Mouse (Mus musculus) MEL (cell line): ENCODE results near the gene 9930111J21Rik2. TPM values are rescaled to one million over a fixed set of nuclear protein-coding genes. Genes with fewer than 3 reads are reported as not detected.
A peak's percentile ranks its signal among the peaks of the same experiment; 100 is the strongest.

Experiments
- DNase-seq: peaks from one replicate; pipeline ENCODE4 v3.0.0; 2011; ENCODE audit warnings: low read depth, low spot score
- H3K27ac ChIP-seq: 2 replicates; pipeline ENCODE4 v1.5.1; 2012; ENCODE audit warnings: low read depth, mild to moderate bottlenecking, control low read depth, low read length, moderate library complexity; ENCODE audit not compliant: control insufficient read depth
- H3K27me3 ChIP-seq, 2 experiments: fragments of 150-350 bp in 1 of 2; sonication (generic) in 1 of 2; 2 replicates each; pipeline ENCODE4 v1.6.1; 2012; ENCODE audit warnings: low read length in 2 of 2, mild to moderate bottlenecking in 2 of 2, improper control_type of control experiment in 1 of 2, moderate library complexity in 1 of 2; ENCODE audit not compliant: insufficient read depth in 2 of 2, control insufficient read depth in 1 of 2
- H3K36me3 ChIP-seq, 2 experiments: 2 replicates each; pipeline ENCODE4 v1.6.1; 2012 to 2014; ENCODE audit warnings: low read length in 2 of 2, improper control_type of control experiment in 1 of 2, inconsistent platforms in 1 of 2, mild to moderate bottlenecking in 1 of 2; ENCODE audit not compliant: insufficient read depth in 2 of 2, control insufficient read depth in 1 of 2
- H3K4me1 ChIP-seq, 2 experiments: fragments of 150-350 bp in 1 of 2; sonication (generic) in 1 of 2; 2 replicates each; pipeline ENCODE4 v1.6.1; 2012; ENCODE audit warnings: low read length in 2 of 2, improper control_type of control experiment in 1 of 2, mild to moderate bottlenecking in 1 of 2; ENCODE audit not compliant: insufficient read depth in 2 of 2, control insufficient read depth in 1 of 2
- H3K4me3 ChIP-seq, 2 experiments: fragments of 150-350 bp in 1 of 2; sonication (generic) in 1 of 2; 2 replicates each; pipeline ENCODE4 v1.5.1; 2012; ENCODE audit warnings: low read depth in 2 of 2, low read length in 2 of 2, mild to moderate bottlenecking in 2 of 2, moderate library complexity in 2 of 2, control low read depth in 1 of 2, improper control_type of control experiment in 1 of 2; ENCODE audit not compliant: control insufficient read depth in 1 of 2, insufficient read depth in 1 of 2
- H3K79me2 ChIP-seq: 2 replicates; pipeline ENCODE4 v1.6.1; 2012; ENCODE audit warnings: mild to moderate bottlenecking, low read length, moderate library complexity; ENCODE audit not compliant: control insufficient read depth, poor library complexity, insufficient read depth
- H3K9ac ChIP-seq: 2 replicates; pipeline ENCODE4 v1.6.1; 2012; ENCODE audit warnings: low read depth, mild to moderate bottlenecking, control low read depth, low read length, moderate library complexity; ENCODE audit not compliant: control insufficient read depth, poor library complexity, severe bottlenecking
- H3K9me3 ChIP-seq: fragments of 150-350 bp; sonication (generic); replicated peaks from 2 replicates; pipeline ENCODE4 v1.6.1; 2012; ENCODE audit warnings: mild to moderate bottlenecking, low read length, improper control_type of control experiment, moderate library complexity; ENCODE audit not compliant: insufficient read depth
- CHD1 ChIP-seq: IDR thresholded peaks from 2 replicates; pipeline ENCODE4 v1.6.1; 2012; ENCODE audit warnings: low read depth, mild to moderate bottlenecking, inconsistent platforms, low read length, improper control_type of control experiment
- CHD2 ChIP-seq: IDR thresholded peaks from 2 replicates; pipeline ENCODE4 v1.6.1; 2011; ENCODE audit warnings: low read length, improper control_type of control experiment
- CTCF ChIP-seq, 3 experiments: IDR thresholded peaks in 2 of 3; conservative IDR thresholded peaks in 1 of 3; 2 replicates each; pipeline ENCODE4 v1.5.1; 2011 to 2012; ENCODE audit warnings: low read length in 3 of 3, low read depth in 2 of 3, mild to moderate bottlenecking in 2 of 3, improper control_type of control experiment in 1 of 3, inconsistent platforms in 1 of 3, mixed read lengths in 1 of 3, moderate library complexity in 1 of 3; ENCODE audit not compliant: control insufficient read depth in 1 of 3, insufficient read depth in 1 of 3, poor library complexity in 1 of 3, severe bottlenecking in 1 of 3
- ELF1 ChIP-seq: IDR thresholded peaks from 2 replicates; pipeline ENCODE4 v1.6.1; 2014; ENCODE audit warnings: low read depth, mild to moderate bottlenecking, inconsistent platforms, low read length, improper control_type of control experiment, moderate library complexity
- EP300 ChIP-seq, 2 experiments: IDR thresholded peaks; 2 replicates each; pipeline ENCODE4 v1.6.1; 2011; ENCODE audit warnings: improper control_type of control experiment in 2 of 2, low read length in 2 of 2, low read depth in 1 of 2, mild to moderate bottlenecking in 1 of 2
- ETS1 ChIP-seq: IDR thresholded peaks from 2 replicates; pipeline ENCODE4 v1.6.1; 2012; ENCODE audit warnings: low read depth, mild to moderate bottlenecking, inconsistent platforms, low read length, improper control_type of control experiment, moderate library complexity
- GABPA ChIP-seq: IDR thresholded peaks from 2 replicates; pipeline ENCODE4 v1.6.1; 2012; ENCODE audit warnings: low read depth, mild to moderate bottlenecking, inconsistent platforms, low read length, improper control_type of control experiment, moderate library complexity
- GATA1 ChIP-seq: IDR thresholded peaks from 2 replicates; pipeline ENCODE4 v1.6.1; 2011; ENCODE audit warnings: low read depth, low read length, improper control_type of control experiment
- HCFC1 ChIP-seq: IDR thresholded peaks from 2 replicates; pipeline ENCODE4 v1.6.1; 2012; ENCODE audit warnings: low read depth, mild to moderate bottlenecking, inconsistent platforms, low read length, improper control_type of control experiment, moderate library complexity
- KAT2A ChIP-seq: conservative IDR thresholded peaks from 2 replicates; pipeline ENCODE4 v1.6.1; 2012; ENCODE audit warnings: low read depth, low read length, improper control_type of control experiment, inconsistent platforms
- MAFK ChIP-seq: IDR thresholded peaks from 2 replicates; pipeline ENCODE4 v1.6.1; 2011; ENCODE audit warnings: low read depth, mild to moderate bottlenecking, low read length, improper control_type of control experiment, borderline replicate concordance
- MXI1 ChIP-seq: IDR thresholded peaks from 2 replicates; pipeline ENCODE4 v1.6.1; 2011; ENCODE audit warnings: mild to moderate bottlenecking, low read depth, low read length, improper control_type of control experiment
- MYC ChIP-seq: IDR thresholded peaks from 2 replicates; pipeline ENCODE4 v1.6.1; 2011; ENCODE audit warnings: low read depth, mild to moderate bottlenecking, low read length, improper control_type of control experiment, moderate library complexity
- NRF1 ChIP-seq: IDR thresholded peaks from 2 replicates; pipeline ENCODE4 v1.6.1; 2014; ENCODE audit warnings: low read depth, mild to moderate bottlenecking, inconsistent platforms, low read length, improper control_type of control experiment, moderate library complexity; ENCODE audit not compliant: poor library complexity, insufficient read depth, severe bottlenecking
- POLR2A ChIP-seq, 2 experiments: IDR thresholded peaks; 2 replicates each; pipeline ENCODE4 v1.6.1; 2011 to 2012; ENCODE audit warnings: low read length in 2 of 2, mild to moderate bottlenecking in 2 of 2, control low read depth in 1 of 2, improper control_type of control experiment in 1 of 2, low read depth in 1 of 2, moderate library complexity in 1 of 2; ENCODE audit not compliant: control insufficient read depth in 1 of 2, insufficient read depth in 1 of 2, poor library complexity in 1 of 2
- POLR2AphosphoS2 ChIP-seq: IDR thresholded peaks from 2 replicates; pipeline ENCODE4 v1.6.1; 2011; ENCODE audit warnings: low read length, improper control_type of control experiment
- RCOR1 ChIP-seq: IDR thresholded peaks from 2 replicates; pipeline ENCODE4 v1.6.1; 2012; ENCODE audit warnings: low read depth, mild to moderate bottlenecking, inconsistent platforms, low read length, improper control_type of control experiment
- SIN3A ChIP-seq: IDR thresholded peaks from 2 replicates; pipeline ENCODE4 v1.6.1; 2012; ENCODE audit warnings: low read length, improper control_type of control experiment, inconsistent platforms
- SMC3 ChIP-seq: IDR thresholded peaks from 2 replicates; pipeline ENCODE4 v1.6.1; 2011; ENCODE audit warnings: low read depth, low read length, improper control_type of control experiment
- TAL1 ChIP-seq: IDR thresholded peaks from 2 replicates; pipeline ENCODE4 v1.6.1; 2012; ENCODE audit warnings: mild to moderate bottlenecking, inconsistent platforms, low read length, moderate library complexity, mixed read lengths
- TCF12 ChIP-seq: IDR thresholded peaks from 2 replicates; pipeline ENCODE4 v1.6.1; 2014; ENCODE audit warnings: low read depth, mild to moderate bottlenecking, inconsistent platforms, low read length, improper control_type of control experiment, moderate library complexity
- ZC3H11A ChIP-seq: IDR thresholded peaks from 2 replicates; pipeline ENCODE4 v1.6.1; 2012; ENCODE audit warnings: low read depth, mild to moderate bottlenecking, inconsistent platforms, low read length, improper control_type of control experiment
- ZKSCAN1 ChIP-seq: IDR thresholded peaks from 2 replicates; pipeline ENCODE4 v1.6.1; 2012; ENCODE audit warnings: low read depth, mild to moderate bottlenecking, inconsistent platforms, low read length, improper control_type of control experiment, moderate library complexity
- ZMIZ1 ChIP-seq: IDR thresholded peaks from 2 replicates; pipeline ENCODE4 v1.6.1; 2012; ENCODE audit warnings: low read depth, mild to moderate bottlenecking, inconsistent platforms, low read length, improper control_type of control experiment, moderate library complexity
- ZNF384 ChIP-seq: IDR thresholded peaks from 2 replicates; pipeline ENCODE4 v1.6.1; 2012; ENCODE audit warnings: low read depth, mild to moderate bottlenecking, inconsistent platforms, low read length, improper control_type of control experiment
- polyA plus RNA-seq, 2 experiments: library from polyadenylated mRNA; stranded (reverse) in 1 of 2; unstranded in 1 of 2; fragments of >175 nt in 1 of 2; fragments of >200 nt in 1 of 2; gene quantifications; 2 replicates each; pipeline versions ENCODE4 v1.2.1 to v1.2.4; 2012; ENCODE audit warnings: low replicate concordance in 2 of 2, low read depth in 1 of 2; ENCODE audit not compliant: insufficient read length in 2 of 2, insufficient read depth in 1 of 2, missing spikeins in 1 of 2
- total RNA-seq: library from RNA; depleted of rRNA; stranded (reverse); fragments of 300-350 nt; gene quantifications from 2 replicates; pipeline ENCODE4 v1.2.3, GENCODE M21; 2012

Gene 9930111J21Rik2
- total and polyA plus RNA-seq, 3 experiments: 0.04 to 0.08 TPM; not detected in 1

DNA sequence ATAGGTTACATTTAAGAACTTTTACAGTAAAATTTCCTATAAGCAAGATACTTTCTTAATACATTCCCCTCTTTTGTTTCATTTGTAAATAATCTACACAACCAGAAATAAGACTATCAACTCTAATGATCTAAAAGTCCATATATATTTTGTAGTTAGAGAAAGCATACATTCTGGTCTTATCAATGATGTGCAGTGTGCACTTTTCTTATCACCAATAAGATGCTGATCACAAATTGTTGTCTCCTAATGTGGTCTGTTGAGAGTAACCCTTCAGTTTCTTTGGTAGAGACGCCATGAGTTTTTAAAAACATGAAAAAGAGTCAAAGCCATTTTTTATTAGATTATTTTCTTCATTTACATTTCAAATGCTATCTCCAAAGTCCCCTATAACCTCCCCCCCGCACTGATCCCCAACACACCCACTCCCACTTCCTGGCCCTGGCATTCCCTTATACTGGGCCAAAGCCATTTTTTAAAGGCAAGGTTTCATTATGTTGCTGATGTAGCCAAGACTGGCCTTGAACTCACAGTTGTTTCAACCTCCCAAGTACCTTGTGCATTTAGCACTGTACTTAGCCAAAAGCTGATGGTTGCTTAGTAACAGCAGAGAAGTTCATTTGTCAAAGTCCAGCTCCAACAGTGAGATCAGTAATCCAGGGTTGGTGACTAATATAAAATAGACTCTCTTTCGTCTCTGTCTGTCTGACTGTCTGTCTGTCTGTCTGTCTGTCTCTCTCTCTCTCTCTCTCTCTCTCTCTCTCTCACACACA, 38.9 kb upstream of the 9930111J21Rik2 start:
- Histone ChIP-seq H3K4me1 (peaks cover 59 to 60% of the 10 kb centered on the region in 2 experiments), H3K27ac (peak overlapping the region; percentile 59), H3K9me3 (no peaks in the 10 kb centered on the region), H3K36me3 (peaks cover 6 to 70% of the 10 kb centered on the region in 2 experiments; a peak in 3 of 4 replicates), H3K79me2 (no peaks in the 10 kb centered on the region; the same call in 1 of the 2 replicates), H3K27me3 (no peaks in the 10 kb centered on the region), H3K9ac (no peak overlapping the region), H3K4me3 (no peak overlapping the region)
- TF ChIP-seq ETS1 (peak; percentile 34; the same call in 1 of the 2 replicates), GABPA (no peak), RCOR1 (0 out of 2 replicates have a peak, but pooled peaks have one; percentile 47), KAT2A (no peak), MXI1 (no peak), SIN3A (no peak; the same call in 1 of the 2 replicates), ZNF384 (no peak), CHD1 (no peak; the same call in 1 of the 2 replicates), GATA1 (peak; percentile 79), MYC (no peak), TAL1 (0 out of 2 replicates have a peak, but pooled peaks have one; percentile 12), CTCF (IDR thresholded peaks at IDR 0.05 in 2 of 3, conservative IDR thresholded peaks at IDR 0.05 in 1 of 3; ENCODE audit: control insufficient read depth in 1 of 3, insufficient read depth in 1 of 3, low read depth in 2 of 3, low read length in 3 of 3, poor library complexity in 1 of 3, severe bottlenecking in 1 of 3) (no peak), ZMIZ1 (no peak), EP300 (IDR thresholded peaks at IDR 0.05; ENCODE audit: low read depth in 1 of 2, low read length in 2 of 2) (peak; percentile 77 to 80), ZC3H11A (no peak), POLR2A (IDR thresholded peaks at IDR 0.05; ENCODE audit: control insufficient read depth in 1 of 2, insufficient read depth in 1 of 2, low read depth in 1 of 2, low read length in 2 of 2, poor library complexity in 1 of 2) (no peak), HCFC1 (no peak), TCF12 (peak; percentile 62; the same call in 1 of the 2 replicates), ZKSCAN1 (no peak), POLR2AphosphoS2 (no peak), MAFK (no peak), SMC3 (no peak), CHD2 (no peak), NRF1 (no peak), ELF1 (no peak)
- DNase-seq: peak; percentile 54
